Mouse (Mus musculus): Measurements from ENCODE around the gene Gns.

- TF ChIP-seq POLR2A (IDR thresholded peaks at IDR 0.05; ENCODE audit: borderline replicate concordance, extremely low read depth, insufficient read depth, insufficient read length, poor library complexity, severe bottlenecking) (no peak), CTCF (IDR thresholded peaks at IDR 0.05; ENCODE audit: borderline replicate concordance, extremely low read depth, insufficient read depth, insufficient read length) (no peak)
These were observed 67.2 kb downstream of the Gns start for GRCm38 (mm10) chr10:121432041-121432634.

Data from brain, embryonic 14.5 days (tissue).